Mouse (Mus musculus) CD4-positive, CD25-positive, alpha-beta regulatory T cell (primary cell): ENCODE data around the gene Ccdc58. TPM values are rescaled to one million over a fixed set of nuclear protein-coding genes. Genes with fewer than 3 reads are reported as not detected.

Experiments
- polyA plus RNA-seq: library from polyadenylated mRNA; unstranded; fragments of 100-300 nt; shearing (Covaris generic); gene quantifications from one replicate; pipeline ENCODE4 v1.2.1, GENCODE M21; 2017

The Ccdc58 gene
- 33.3 TPM for polyA plus RNA-seq

DNA sequence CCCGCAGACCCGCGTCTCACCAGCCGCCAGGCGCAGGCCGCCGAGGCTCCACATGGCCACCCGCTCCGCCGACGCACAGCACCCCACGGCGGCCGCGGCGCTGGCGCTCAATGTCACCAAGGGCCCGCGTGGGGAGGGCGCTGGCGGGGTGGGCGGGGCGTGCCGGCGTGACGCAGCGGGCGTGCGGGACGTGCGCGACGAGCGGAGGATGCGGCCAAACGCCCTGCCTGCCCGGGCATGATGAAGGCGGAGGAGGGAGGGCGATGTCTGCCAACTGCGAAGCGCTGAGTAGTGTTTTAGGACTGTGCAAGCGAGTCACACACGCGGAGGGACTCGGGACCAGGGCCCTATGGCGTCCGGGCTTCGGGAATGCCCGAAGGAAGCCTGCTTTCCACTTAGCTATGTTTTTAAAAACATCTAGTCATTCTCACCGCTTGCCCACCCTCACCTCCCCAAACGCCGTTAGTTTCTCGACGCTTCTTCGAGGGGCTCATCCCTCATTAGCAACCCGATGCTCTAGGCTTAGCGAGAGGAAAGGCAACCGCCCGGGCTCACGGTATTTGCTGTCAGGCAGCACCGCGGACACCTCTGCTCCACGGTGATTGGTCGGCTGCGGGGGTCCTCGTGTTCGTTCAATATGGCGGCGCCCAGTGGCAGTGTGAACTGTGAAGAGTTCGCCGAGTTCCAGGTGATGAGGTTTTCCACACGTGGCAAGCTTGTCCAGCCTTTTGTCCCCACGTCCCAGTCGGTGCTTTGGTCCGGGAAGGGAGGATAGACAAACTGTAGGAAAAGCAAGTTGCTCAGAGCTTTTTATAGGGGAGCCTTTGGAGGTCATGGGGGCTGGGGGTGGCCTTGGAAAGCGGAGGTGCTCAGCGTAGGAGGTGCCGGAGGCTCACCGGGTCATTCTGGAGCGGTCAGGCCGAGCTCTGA, at the start of gene Ccdc58, which contains the start of gene Fam162a:
Gene Ccdc58 (plus strand): TSS at position 236 of the 930 bp plus-strand sequence.
Gene Fam162a (minus strand): TSS at position 145 of the 930 bp plus-strand sequence.

DNA sequence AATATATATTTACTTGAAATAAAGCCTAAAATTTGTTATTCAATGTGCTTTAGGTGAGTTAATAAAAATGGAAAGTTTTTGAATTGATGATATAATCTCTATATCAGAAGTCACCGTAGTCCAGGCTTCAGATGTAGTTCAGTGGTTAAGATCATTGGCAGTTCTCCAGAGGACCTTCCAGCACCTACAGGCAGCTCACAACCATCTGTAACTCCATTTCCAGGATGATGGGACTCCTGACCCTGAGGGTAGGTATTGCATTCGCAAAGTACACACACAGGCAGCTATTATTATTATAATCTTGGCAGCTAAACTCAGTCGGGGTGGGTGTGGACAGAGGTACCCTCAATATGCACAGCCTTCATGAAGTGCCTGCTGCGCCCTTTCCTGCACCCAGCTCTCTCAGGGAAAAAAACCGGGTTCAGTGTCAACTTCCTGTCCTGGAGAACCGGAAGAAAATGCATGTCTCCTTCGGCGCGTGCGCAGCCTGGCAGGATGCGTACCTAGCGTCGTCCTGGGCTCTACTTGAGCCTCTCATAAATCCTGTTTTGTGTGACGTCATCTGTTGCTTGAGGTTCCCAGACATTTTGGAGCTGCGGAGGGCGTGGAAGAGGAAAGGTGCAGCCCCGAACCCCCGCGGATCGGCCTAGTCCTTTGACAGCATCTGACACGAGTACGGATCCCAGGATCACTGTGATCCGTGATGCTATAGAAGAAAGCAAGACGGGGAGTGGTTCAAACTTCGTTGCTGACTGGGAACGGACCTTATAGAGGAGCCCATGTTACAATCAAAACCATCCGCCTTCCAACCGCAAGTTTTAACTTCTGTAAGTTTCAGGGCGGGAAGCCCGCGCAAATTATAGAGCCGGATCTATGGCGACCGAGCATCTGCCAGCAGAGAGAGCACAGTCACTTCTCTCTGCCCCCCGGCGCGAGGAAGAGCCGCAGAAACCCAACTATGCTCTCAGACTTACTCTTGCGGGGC, 30.6 kb upstream of the Ccdc58 start, which contains the start of gene Wdr5b:
Gene Wdr5b (plus strand): TSS at position 551 of the 985 bp plus-strand sequence.

DNA sequence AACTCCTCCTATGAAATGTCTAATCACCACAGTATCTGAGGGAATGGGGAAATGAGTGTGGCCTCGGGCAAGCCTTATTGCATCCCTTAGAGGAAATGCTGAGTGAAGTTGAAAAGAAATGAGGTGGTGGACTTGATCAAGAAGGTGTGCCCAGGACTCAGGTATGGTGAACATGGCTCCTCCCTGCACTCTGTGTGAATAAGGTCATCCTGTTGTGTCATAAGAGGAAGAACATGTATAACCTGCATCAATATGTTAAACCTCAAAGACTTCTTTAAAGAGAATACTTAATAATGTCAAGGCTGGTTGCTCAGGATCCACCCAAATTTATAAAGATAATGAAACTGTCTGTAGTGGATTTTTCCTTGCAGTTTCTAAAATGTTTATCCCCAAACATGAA, 59.7 kb downstream of the Ccdc58 start, which contains the start of gene Csta1:
Gene Csta1 (minus strand): TSS at position 101 of the 400 bp plus-strand sequence.

Other genes starting within 250 kb of the Ccdc58 start
- 80.7 TPM for gene Parp14, start 200.1 kb upstream of the Ccdc58 start, polyA plus RNA-seq
- gene Parp9, start 133.2 kb upstream of the Ccdc58 start, polyA plus RNA-seq: 89.2 TPM
- gene Dtx3l, start 132.5 kb upstream of the Ccdc58 start, polyA plus RNA-seq: 68.3 TPM
- gene Kpna1, start 92.9 kb upstream of the Ccdc58 start, polyA plus RNA-seq: 64.2 TPM
- gene Wdr5b, start 30.5 kb upstream of the Ccdc58 start, polyA plus RNA-seq: 6.9 TPM
- 125 TPM for gene Fam162a, start 91 bp upstream of the Ccdc58 start, polyA plus RNA-seq
- gene Csta1, start 59.6 kb downstream of the Ccdc58 start, polyA plus RNA-seq: 0.06 TPM
- not detected for gene Stfa2l1, start 85.1 kb downstream of the Ccdc58 start, polyA plus RNA-seq
- not detected for gene Gm5483, start 112.5 kb downstream of the Ccdc58 start, polyA plus RNA-seq
- not detected for gene Gm5416, start 138.7 kb downstream of the Ccdc58 start, polyA plus RNA-seq
- gene 2010005H15Rik, start 149.8 kb downstream of the Ccdc58 start, polyA plus RNA-seq: not detected
- gene Stfa1, start 205.3 kb downstream of the Ccdc58 start, polyA plus RNA-seq: not detected